Mouse (Mus musculus) c-Kit-positive CD71-negative TER-119-negative erythroid progenitor cells, embryonic 14.5 days (primary cell): ENCODE results near the gene Mynn.
"Not testable (repeated sequence)": the region's sequence is repeated elsewhere in the genome, so short reads cannot be mapped to it uniquely, and the experiment has no call there.

Source experiments
- DNase-seq: peaks from one replicate; pipeline ENCODE4 v3.0.0-alpha.2; 2013; ENCODE audit warnings: low read depth

Gene Mynn

GRCm38 (mm10) chr3:30602065-30602739 is at the start of gene Mynn:
Gene Mynn, plus strand, starts transcription at chr3:30602065.
- DNase-seq, result peak; percentile 87

DNA sequence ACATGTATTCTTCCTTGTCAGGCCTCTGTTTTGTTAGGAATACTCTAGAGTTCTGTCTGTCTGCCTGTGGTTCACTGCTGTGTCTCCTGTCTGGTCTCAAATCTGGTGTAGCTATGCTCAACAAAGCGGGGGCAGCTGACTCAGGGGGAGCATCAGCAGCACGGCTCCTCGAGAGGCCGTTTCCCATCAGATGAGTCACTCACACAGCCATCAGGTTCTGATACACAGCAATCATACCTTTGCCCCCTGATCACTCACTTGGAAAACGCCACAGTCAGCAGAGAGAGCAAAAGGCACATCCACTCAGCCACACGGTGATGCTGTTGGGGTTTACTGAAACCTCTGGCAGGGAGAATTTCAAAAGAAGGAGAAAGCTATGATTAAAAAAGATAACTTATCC is 48.1 kb upstream of the Mynn start:
- DNase-seq, result no peak

GRCm38 (mm10) chr3:30560677-30561314 is 41.1 kb upstream of the Mynn start:
- DNase-seq, result no peak

DNA sequence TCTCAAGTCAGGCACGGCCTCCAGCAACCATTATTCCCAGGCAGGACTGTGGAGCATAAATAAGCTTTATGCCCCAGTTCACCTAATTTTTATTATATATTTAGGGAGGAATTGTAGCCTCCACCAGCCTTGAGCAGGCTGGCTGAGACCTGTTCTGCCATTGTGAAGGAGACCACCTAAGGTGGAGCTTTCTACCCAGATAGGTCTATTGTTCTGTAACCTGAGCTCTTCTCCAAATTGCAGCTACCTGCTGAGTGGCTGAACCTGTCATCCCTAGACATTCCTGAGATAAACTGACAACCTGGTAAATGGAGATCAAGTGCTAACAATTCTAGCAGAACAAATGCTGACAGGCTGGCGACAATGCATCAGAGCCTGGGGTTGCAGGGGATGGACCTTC is 35.5 kb upstream of the Mynn start:
- DNase-seq, result not testable (repeated sequence)

DNA sequence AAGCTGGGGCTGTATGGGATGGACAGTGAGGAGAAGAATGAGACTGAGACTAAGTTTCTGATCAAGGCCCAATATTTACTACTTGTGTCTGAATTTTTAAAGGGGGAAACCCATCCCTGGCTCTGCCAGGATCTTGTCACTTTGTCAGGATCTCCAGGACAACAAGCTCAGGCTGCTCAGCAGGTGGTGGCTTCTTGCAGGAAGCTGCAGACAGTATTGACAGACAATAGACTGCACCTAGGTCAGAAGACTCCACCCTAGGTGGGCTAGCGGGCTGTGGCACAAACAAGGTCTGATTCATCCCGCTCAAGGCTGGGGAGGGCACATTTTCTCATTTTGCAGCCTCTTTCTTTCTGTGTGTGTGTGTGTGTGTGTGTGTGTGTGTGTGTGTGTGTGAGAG is 28.3 kb upstream of the Mynn start:
- no peak for DNase-seq

GRCm38 (mm10) chr3:30588865-30589264 is 13.0 kb upstream of the Mynn start:
- DNase-seq, result no peak

DNA sequence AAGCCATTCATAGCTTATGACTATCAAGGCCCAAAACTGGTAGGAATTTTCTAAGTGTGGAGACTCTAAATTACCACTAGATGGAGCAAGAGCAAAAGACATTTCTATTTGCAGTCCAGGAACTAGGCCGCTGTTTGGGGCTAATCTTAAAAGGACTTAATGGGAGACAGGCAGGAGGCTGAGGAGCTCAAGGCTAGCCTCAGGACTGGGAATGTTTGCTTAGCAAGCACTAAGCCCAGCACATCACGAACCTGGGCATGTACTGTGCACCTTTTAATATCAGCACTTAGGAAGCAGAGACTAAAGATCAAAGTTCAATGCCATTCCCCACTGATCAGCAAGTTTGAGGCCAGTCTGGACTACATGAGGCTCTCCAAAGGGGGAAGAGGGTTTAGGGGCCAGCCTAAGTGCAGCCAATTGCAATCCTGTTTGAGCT is 9.4 kb upstream of the Mynn start:
- DNase-seq, result no peak

GRCm38 (mm10) chr3:30593719-30594485 is 8.0 kb upstream of the Mynn start:
- no peak for DNase-seq

DNA sequence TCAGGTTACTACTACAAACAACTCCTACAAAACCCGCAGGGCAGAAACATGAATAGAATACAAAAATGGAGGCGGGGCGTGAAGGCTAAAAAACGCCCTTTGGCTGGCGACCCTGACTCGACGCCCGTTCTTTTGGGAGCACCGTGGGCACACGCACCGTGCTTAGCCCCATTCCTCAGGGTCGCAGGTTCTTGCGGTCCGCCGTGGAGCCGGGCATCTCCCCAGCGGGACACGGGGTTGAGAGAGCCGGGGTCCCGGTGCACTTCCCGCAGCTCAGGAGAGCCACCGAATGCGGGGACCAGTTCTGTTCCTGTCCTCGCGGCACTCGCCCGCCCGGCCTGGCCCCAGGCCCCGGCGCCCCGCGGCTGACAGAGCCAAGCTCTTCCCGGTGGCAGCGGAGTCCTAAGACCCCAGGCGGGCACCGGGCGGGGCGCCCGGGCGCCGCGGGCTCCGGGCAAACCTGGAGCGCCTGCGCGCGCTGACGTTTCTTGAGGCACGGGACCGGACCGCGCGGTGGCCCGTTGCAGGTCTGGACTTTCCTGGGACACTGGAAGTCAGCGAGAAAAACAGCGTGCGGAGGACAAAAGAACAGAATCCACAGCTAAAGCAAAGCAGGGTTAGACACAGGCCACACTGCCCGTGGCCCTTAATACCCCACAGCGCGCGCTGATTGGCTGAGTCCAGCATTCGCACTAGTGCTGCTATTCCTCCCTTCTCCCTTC is 6.6 kb upstream of the Mynn start:
- no peak for DNase-seq

DNA sequence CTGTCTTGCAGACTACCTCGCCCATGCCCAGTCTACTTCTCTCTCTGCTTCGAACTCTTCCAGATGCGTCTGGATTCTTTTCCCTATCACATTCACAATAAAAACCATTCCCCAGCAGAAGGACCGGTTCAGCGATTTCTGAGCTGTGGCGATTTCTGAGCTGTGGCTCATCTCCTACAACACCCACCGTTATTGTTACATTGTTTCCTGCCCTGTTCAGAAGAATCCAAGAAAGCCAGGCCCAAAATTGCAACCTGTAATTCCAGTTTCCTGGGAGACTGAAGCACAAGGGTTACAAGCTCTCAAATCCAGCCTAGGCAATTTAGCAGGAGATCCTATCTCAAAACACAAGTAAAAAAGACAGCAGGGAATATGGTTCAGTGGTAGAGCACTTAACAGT is 4.6 kb upstream of the Mynn start:
- no peak for DNase-seq

GRCm38 (mm10) chr3:30599711-30600545 is 1.9 kb upstream of the Mynn start, which contains the start of gene Actrt3:
Gene Actrt3, minus strand, starts transcription at chr3:30599939.
- no peak for DNase-seq

DNA sequence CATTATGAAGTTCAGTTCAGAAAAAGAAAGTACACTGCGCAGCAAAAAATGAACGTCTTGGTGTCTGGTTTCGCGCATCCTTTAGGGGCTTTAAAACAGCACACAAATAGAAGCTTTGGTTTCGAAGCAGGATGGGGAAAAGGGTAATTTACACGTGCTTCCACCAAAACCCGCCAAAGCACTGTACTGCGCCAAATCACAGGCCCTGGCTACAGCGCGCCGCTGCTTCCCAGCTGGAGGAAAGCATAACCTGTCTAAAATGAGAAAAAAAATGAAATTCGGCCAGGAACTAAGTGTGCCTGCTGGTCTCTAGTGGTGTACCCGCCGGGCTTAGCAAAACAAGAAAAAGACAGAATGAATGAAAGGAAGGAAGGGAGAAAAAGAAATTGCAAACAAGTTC is 1.1 kb upstream of the Mynn start:
- DNase-seq, result no peak

DNA sequence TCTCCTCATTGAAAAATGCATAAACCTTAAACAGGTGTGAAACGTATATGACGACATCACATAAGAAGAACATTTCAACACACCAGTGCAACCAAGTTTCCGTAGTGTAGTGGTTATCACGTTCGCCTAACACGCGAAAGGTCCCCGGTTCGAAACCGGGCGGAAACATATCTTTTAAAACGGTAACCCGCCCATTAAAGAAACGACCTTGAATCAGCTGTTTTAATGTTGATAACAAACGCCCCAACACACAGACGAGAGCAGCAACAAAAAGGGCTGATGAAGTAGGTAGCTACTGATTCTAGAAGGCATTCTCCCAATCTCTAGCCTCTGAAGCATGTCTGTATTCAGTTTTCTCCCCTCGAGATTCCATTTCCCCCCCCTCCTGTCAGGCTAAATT is 690 bp upstream of the Mynn start:
- DNase-seq, result peak; percentile 73

DNA sequence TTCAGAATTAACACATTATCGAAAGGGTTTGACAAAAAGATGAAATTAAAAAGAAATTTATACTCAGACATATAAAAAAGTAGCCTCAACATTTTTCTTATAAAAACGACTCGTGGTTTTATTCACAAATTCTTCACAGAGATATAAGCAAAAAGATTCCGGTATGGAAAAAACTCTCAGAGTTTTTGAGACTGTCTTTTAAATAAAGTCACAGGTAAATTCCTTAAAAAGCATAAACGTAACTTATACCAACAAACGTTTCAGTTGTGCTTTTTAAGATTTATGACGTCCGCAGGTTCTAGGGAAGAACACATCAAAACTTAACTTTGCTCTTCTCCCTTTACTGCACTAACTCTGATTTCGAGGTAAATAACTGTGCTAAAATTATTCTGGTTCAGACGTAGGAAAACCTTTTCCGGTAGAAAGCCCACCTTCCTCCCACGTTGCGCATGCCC is 228 bp upstream of the Mynn start:
- DNase-seq, result no peak

DNA sequence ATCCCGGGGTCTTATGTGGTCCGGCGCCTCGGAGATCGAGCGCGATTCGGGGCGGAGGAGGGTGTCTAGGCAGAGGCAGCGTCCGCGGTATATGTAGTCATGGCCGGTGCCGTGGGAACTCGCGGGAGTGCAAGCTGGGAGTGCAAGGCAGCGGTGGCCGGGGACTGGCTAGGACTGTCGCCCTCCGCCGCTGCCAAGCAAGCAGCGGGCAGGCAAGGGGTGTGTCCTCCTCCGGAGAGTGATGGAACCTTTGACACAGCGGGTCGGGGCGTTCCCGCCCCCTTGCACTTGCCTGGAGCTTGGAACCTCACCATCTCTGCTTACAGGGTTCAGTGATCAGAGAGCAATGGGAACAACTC is 854 bp downstream of the Mynn start:
- DNase-seq, result peak; percentile 72

GRCm38 (mm10) chr3:30603256-30603655 is 1.4 kb downstream of the Mynn start:
- DNase-seq, result no peak

GRCm38 (mm10) chr3:30608999-30609398 is 7.1 kb downstream of the Mynn start:
- no peak for DNase-seq

DNA sequence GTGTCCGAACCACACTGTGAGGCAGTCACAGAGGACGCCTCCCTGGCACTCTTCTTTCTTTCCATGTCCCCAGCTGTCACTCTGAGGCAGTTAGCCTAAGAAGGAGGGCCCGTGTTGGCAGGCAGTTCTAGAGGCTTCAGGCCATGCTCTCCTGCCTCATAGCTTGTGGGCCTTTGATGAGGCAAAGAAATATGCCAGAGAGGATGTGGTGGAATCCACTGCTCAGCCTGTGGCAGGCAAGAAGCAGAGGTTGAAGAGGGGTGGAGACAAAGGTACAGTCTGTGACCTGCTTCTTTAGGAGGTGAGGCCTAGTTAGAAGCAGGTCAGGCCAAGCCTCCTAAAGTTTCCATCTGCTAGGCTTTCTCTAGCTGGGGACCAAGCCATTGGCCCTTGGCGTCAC is 9.1 kb downstream of the Mynn start:
- DNase-seq, result no peak

- DNase-seq, result no peak
Measured at GRCm38 (mm10) chr3:30620132-30620531, 18.3 kb downstream of the Mynn start.

DNA sequence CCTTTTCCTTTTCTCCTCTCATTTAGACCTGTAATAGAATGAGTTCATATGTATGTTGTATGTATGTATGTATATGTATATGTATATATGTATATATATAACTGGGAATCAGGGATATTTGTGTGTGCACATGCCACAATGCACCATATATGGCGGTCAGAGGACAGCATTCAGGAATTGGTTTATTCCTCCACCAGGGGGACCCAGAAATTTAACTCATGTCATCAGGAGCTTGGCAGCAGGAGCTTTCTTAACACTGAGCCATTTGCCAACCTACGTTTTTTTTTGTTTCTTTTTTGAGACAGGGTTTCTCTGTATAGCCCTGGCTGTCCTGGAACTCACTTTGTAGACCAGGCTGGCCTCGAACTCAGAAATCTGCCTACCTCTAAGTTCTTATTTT is 31.8 kb downstream of the Mynn start:
- DNase-seq, result no peak

GRCm38 (mm10) chr3:30635629-30636028 is 33.8 kb downstream of the Mynn start:
- DNase-seq, result no peak

DNA sequence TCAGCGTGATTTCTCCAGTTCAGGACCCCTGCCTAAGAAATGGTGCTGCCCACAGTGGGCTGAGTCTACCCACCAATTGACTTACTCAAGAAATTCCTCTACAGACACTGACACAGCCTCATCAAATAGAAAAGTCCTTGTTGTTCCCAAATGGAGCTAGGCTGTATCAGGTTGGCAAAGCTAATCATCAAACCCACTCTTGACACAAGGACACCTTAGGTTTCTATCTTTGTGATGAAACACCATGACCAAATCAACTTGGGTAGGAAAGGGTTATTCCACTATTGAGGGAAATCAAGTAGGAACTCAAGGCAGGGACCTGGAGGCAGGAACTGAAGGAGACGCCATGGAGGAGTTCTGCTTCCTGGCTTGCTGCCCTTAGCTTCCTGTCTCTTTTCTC is 42.3 kb downstream of the Mynn start, which contains the start of gene Lrriq4:
TSS of gene Lrriq4 (plus strand) at position 301 of the 400 bp plus-strand sequence.
- no peak for DNase-seq
